Mouse (Mus musculus) midbrain, embryonic 13.5 days (tissue): Measurements from ENCODE around the gene Ssr3. TPM values are rescaled to one million over a fixed set of nuclear protein-coding genes. Genes with fewer than 3 reads are reported as not detected.

Experiments
- ATAC-seq: fragments of 200-750 bp; cut with Nextera tagmentation; 2 replicates; pipeline ENCODE4 v1.8.0; 2017; ENCODE audit warnings: mild to moderate bottlenecking, moderate TSS enrichment, moderate library complexity
- H3K27ac ChIP-seq: fragments of 300-500 bp; sonication (generic); 2 replicates; pipeline ENCODE4 v1.5.1; 2015; ENCODE audit warnings: inconsistent platforms, mild to moderate bottlenecking, moderate library complexity
- H3K27me3 ChIP-seq: fragments of 300-500 bp; sonication (generic); 2 replicates; pipeline ENCODE4 v1.6.1; 2015; ENCODE audit warnings: mild to moderate bottlenecking, inconsistent platforms
- H3K36me3 ChIP-seq: fragments of 300-500 bp; sonication (generic); 2 replicates; pipeline ENCODE4 v1.6.1; 2015; ENCODE audit warnings: mild to moderate bottlenecking, inconsistent platforms
- H3K4me1 ChIP-seq: fragments of 300-500 bp; sonication (generic); replicated peaks from 2 replicates; pipeline ENCODE4 v1.6.1; 2015; ENCODE audit warnings: inconsistent platforms
- H3K4me2 ChIP-seq: fragments of 300-500 bp; sonication (generic); replicated peaks from 2 replicates; pipeline ENCODE4 v1.6.1; 2015; ENCODE audit warnings: moderate library complexity, mild to moderate bottlenecking, inconsistent platforms
- H3K4me3 ChIP-seq: fragments of 300-500 bp; sonication (generic); replicated peaks from 2 replicates; pipeline ENCODE4 v1.5.1; 2015; ENCODE audit warnings: mild to moderate bottlenecking, inconsistent platforms
- H3K9ac ChIP-seq: fragments of 300-500 bp; sonication (generic); replicated peaks from 2 replicates; pipeline ENCODE4 v1.6.1; 2015; ENCODE audit warnings: mild to moderate bottlenecking, inconsistent platforms
- H3K9me3 ChIP-seq: fragments of 300-500 bp; sonication (generic); 2 replicates; pipeline ENCODE4 v1.6.1; 2016; ENCODE audit warnings: mild to moderate bottlenecking, inconsistent platforms
- WGBS: fragments of 180-500 bp; shearing (Covaris S2); methylation state at CpG from one replicate; pipeline ENCODE4 v1.1.7; 2015; 5-methylcytosine and 5-hydroxymethylcytosine counted together
- polyA plus RNA-seq: library from polyadenylated mRNA; unstranded; fragments of >200 nt; fragmentation: Nextera tagmentation; extraction: Ambion mirVana; gene quantifications from 2 replicates; pipeline ENCODE4 v1.2.1, GENCODE M21; 2015

Ssr3 gene
- polyA plus RNA-seq, 1 experiment from 2014 or later, result 171 TPM

GRCm38 (mm10) chr3:65367944-65368343 is 24.5 kb downstream of the Ssr3 start:
- ATAC-seq, result no peak
- Histone ChIP-seq H3K4me1 (no peaks in the 10 kb centered on the region; the same call in 1 of the 2 replicates), H3K27ac (no peak overlapping the region), H3K27me3 (no peaks in the 10 kb centered on the region), H3K4me2 (no peak overlapping the region), H3K9ac (no peak overlapping the region), H3K9me3 (no peaks in the 10 kb centered on the region), H3K36me3 (peaks cover 31% of the 10 kb centered on the region), H3K4me3 (no peak overlapping the region)
- WGBS, result 56% methylated on average over 4 of the region's 4 CpGs

DNA sequence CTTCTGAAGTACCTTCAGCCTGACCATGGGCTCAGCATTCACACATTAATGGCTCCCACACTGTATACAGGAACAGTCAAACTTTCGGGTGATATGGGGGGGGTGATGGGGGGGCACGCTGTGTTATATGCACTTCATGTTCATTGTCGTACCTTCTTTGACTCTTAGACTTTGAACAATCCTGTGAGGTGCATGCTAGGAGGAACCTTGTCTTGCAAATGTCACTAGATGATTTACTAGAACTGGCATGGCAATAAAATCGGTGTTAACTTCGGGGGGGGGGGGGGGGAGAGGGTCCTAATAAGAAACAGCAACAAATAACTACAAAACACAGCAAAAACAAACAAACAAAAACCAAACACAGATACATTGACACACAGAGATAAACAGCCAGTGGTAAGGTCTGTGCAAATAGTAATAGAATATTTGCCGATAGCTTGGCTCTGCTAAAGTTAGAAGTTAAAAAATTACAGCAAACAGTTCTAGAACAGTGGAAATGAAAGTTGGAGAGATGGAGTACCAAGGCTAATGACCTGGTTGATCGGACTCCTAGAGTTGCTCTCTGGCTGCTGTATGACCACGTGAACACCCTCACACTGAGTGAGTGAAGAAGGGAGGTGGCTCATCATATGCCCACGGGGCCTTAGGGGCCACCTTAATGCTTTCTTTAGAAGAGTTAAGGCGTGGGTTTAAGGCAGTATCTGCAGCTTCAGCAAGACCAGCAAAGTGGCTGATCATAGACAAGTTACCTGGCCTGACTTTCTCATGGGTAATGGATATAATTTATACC is 26.3 kb downstream of the Ssr3 start:
- Histone ChIP-seq H3K9ac (no peak overlapping the region), H3K9me3 (no peaks in the 10 kb centered on the region)
- WGBS, result 92% methylated on average over 9 of the region's 10 CpGs

DNA sequence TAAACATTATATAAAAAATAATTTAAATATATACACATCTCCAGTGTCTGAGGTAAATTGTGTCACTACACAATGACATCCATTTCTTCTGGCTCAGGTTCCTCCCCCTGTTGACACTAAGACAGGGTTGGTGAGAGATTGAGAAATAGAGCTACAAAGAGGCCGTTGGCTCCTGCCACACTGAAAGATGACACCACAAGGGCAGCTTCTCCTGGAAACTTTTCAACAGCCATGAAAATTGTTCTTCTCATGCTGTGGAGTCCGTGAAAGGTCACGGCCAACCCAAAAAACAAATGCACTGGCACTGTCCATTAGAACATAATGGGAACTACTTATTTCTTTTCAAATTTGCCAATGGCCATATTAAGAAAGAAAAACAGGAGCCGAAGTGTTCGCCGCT is 27.2 kb downstream of the Ssr3 start:
- ATAC-seq, result no peak
- Histone ChIP-seq H3K4me3 (no peak overlapping the region), H3K4me1 (no peaks in the 10 kb centered on the region; the same call in 1 of the 2 replicates), H3K9ac (no peak overlapping the region), H3K27me3 (no peaks in the 10 kb centered on the region), H3K4me2 (no peak overlapping the region), H3K9me3 (no peaks in the 10 kb centered on the region), H3K36me3 (peaks cover 9% of the 10 kb centered on the region; the same call in 1 of the 2 replicates), H3K27ac (no peak overlapping the region)
- 75% methylated on average over 6 of the region's 6 CpGs for WGBS

More for the DNA sequence above, 26.3 kb downstream of the Ssr3 start:
- H3K36me3 ChIP-seq, result peaks cover 17% of the 10 kb centered on the region
- H3K4me1 ChIP-seq, result no peaks in the 10 kb centered on the region; the same call in 1 of the 2 replicates
- no peak overlapping the region for H3K4me2 ChIP-seq
- H3K27ac ChIP-seq, result no peak overlapping the region
- no peaks in the 10 kb centered on the region for H3K27me3 ChIP-seq
- H3K4me3 ChIP-seq, result no peak overlapping the region
- no peak for ATAC-seq

DNA sequence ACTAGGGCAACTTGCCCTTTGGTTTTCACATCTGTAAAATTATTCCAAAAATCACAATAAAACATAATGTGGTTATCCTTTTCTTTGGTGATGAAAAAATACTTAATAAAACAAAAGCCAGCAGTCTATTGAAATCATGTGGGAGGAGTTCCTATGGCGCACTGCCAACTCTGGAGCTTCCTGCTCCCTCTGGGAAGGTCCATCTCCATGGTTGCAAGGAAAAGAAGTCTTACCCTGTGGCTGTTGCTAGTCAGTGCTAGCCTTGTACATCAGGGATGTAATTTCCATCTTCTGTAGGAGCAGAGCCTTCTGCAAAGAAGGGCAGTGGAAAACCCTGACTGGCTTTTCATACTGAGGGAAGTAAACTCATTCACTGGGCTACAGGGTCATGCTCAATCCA is 29.0 kb downstream of the Ssr3 start:
- H3K27me3 ChIP-seq, result no peaks in the 10 kb centered on the region
- 90% methylated on average over 1 of the region's 1 CpGs for WGBS
- no peaks in the 10 kb centered on the region for H3K9me3 ChIP-seq
- ATAC-seq, result no peak
- H3K36me3 ChIP-seq, result peaks cover 4% of the 10 kb centered on the region; the same call in 1 of the 2 replicates
- no peak overlapping the region for H3K9ac ChIP-seq
- no peak overlapping the region for H3K4me3 ChIP-seq
- H3K4me1 ChIP-seq, result peaks cover under 1% of the 10 kb centered on the region; the same call in 1 of the 2 replicates
- no peak overlapping the region for H3K27ac ChIP-seq
- H3K4me2 ChIP-seq, result no peak overlapping the region

DNA sequence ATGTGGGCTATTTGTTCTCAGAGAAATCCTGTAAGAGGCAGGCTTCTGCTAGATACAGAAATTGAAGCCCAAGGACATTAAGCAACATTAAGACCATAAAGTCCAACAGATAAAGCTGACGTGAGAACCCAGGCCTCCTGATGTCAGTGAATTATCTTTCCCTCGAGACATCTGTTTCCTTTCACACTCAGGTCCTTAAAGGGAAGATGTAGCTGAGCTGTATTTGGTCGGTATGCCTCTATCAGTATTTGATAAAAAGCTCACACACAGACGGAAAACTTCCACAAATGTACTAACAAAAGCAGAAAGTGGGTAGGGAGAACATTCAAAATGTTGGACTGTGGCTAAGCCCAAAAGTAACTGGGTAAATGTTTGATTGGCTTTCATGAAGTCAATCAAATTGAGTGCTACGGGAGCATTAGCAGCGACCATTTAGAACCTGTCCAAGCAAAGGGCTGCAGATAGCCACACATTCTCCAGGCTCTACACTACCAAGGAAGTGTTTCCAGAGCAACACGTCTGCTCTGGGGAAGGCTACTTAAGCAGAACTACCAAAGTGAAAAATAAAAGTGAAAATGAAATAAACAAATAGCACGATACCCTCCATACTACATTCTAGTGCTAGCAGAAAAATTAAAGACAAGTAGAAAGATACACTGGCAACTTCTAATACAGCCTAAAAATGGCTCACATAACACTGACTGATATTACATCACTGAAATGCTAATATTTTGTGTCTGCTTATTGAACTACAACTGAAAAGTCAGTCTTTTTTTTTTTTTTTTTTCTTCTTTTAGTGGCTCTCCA is 32.1 kb downstream of the Ssr3 start:
- WGBS, result 80% methylated on average over 8 of the region's 8 CpGs
- H3K27me3 ChIP-seq, result no peaks in the 10 kb centered on the region

GRCm38 (mm10) chr3:65358841-65359240 is 33.6 kb downstream of the Ssr3 start:
- Histone ChIP-seq H3K4me2 (no peak overlapping the region), H3K4me3 (no peak overlapping the region)
- 55% methylated on average over 2 of the region's 2 CpGs for WGBS

More for the DNA sequence above, 32.1 kb downstream of the Ssr3 start:
- Histone ChIP-seq H3K4me3 (no peak overlapping the region), H3K36me3 (peaks cover 2% of the 10 kb centered on the region; the same call in 1 of the 2 replicates), H3K27ac (no peak overlapping the region), H3K9ac (no peak overlapping the region), H3K4me1 (peaks cover 3% of the 10 kb centered on the region; the same call in 1 of the 2 replicates), H3K4me2 (no peak overlapping the region), H3K9me3 (no peaks in the 10 kb centered on the region)
- ATAC-seq, result no peak

GRCm38 (mm10) chr3:65358275-65358674 is 34.1 kb downstream of the Ssr3 start:
- Histone ChIP-seq H3K9me3 (no peaks in the 10 kb centered on the region), H3K4me1 (peaks cover 3% of the 10 kb centered on the region; the same call in 1 of the 2 replicates), H3K36me3 (peaks cover 2% of the 10 kb centered on the region; the same call in 1 of the 2 replicates), H3K27me3 (no peaks in the 10 kb centered on the region), H3K4me3 (no peak overlapping the region), H3K9ac (no peak overlapping the region), H3K27ac (no peak overlapping the region), H3K4me2 (no peak overlapping the region)
- peak; percentile 75; the same call in 1 of the 2 replicates for ATAC-seq
- WGBS, result 13% methylated on average over 2 of the region's 2 CpGs

More at GRCm38 (mm10) chr3:65358841-65359240, 33.6 kb downstream of the Ssr3 start:
- no peaks in the 10 kb centered on the region for H3K9me3 ChIP-seq
- H3K27me3 ChIP-seq, result no peaks in the 10 kb centered on the region
- H3K9ac ChIP-seq, result no peak overlapping the region
- H3K4me1 ChIP-seq, result peaks cover 3% of the 10 kb centered on the region; the same call in 1 of the 2 replicates
- ATAC-seq, result no peak
- H3K27ac ChIP-seq, result no peak overlapping the region
- H3K36me3 ChIP-seq, result peaks cover 2% of the 10 kb centered on the region; the same call in 1 of the 2 replicates

DNA sequence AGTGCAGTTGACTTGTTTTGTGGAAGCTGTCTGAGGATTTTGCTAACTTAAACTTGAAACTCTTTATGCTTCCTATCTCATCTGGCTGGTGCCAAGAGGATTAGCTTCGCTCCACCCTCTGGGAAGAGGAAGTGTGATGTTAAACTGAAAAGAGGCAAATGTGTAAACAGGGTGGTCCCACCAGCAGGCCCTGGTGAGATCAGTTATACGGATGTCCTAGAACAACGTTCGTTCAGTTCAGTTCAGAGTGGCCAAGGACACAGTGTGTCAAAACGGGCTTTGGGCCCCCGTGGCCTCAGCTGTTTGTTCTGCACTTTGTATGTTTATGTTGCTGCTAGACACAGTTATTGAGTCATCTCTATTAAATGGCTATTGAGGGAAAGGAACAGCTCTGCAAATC is 36.9 kb downstream of the Ssr3 start:
- H3K9me3 ChIP-seq, result no peaks in the 10 kb centered on the region
- no peak for ATAC-seq
- no peak overlapping the region for H3K9ac ChIP-seq
- H3K27me3 ChIP-seq, result no peaks in the 10 kb centered on the region
- no peak overlapping the region for H3K4me2 ChIP-seq
- peaks cover 3% of the 10 kb centered on the region; the same call in 1 of the 2 replicates for H3K4me1 ChIP-seq
- H3K4me3 ChIP-seq, result no peak overlapping the region
- H3K27ac ChIP-seq, result no peak overlapping the region
- no peaks in the 10 kb centered on the region for H3K36me3 ChIP-seq
- WGBS, result 63% methylated on average over 6 of the region's 6 CpGs

- H3K4me1 ChIP-seq, result peaks cover 3% of the 10 kb centered on the region; the same call in 1 of the 2 replicates
- H3K27ac ChIP-seq, result no peak overlapping the region
- no peaks in the 10 kb centered on the region for H3K36me3 ChIP-seq
- no peak overlapping the region for H3K4me3 ChIP-seq
- ATAC-seq, result peak; percentile 31; the same call in 1 of the 2 replicates
- H3K27me3 ChIP-seq, result no peaks in the 10 kb centered on the region
- no peak overlapping the region for H3K9ac ChIP-seq
- no peaks in the 10 kb centered on the region for H3K9me3 ChIP-seq
- 80% methylated on average over 10 of the region's 10 CpGs for WGBS
- H3K4me2 ChIP-seq, result no peak overlapping the region
Measured at GRCm38 (mm10) chr3:65353263-65354037, 39.0 kb downstream of the Ssr3 start.

DNA sequence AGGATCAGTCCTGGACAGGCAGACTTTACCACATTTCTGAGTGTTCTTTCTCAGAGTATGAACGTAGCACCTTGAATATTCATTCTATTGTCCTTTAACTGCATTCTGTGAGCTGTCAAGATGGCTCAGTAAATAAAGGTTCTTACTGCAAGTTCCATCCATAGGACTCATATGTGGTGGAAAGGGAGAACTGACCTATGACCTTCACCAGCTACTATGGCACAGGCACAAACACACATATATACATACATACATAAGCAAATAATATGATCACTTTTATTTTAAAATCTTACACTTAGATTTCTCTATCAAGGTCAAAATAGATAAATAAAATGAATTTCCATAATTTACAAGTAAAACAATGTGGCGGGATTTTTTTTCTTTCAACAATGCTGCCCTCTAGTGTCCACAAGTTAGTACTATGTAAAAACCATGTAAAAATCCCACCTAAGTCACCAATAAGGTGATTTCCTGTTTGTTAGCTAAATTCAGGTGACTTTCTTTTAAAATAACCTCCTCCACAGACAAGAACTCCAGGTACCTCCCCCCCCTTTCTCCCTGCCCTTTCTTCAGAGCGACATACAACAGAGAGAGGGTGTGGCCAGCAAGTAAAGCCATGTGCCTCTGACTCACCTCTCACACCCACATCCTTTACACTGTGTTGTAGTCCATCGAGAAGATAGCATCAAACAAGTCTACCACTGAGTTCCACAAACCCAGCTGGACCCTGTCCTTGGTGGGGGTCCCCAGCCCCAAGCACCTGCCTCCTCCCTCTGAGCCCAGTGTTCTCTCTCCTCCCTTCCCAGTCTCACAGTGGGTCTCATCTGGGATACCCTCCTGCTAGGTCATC is 39.9 kb downstream of the Ssr3 start:
- Histone ChIP-seq H3K27ac (no peak overlapping the region), H3K4me3 (no peak overlapping the region), H3K27me3 (no peaks in the 10 kb centered on the region), H3K9ac (no peak overlapping the region), H3K36me3 (no peaks in the 10 kb centered on the region), H3K4me2 (no peak overlapping the region), H3K9me3 (no peaks in the 10 kb centered on the region), H3K4me1 (no peaks in the 10 kb centered on the region)
- ATAC-seq, result peak; percentile 73
- WGBS, result 47% methylated on average over 4 of the region's 4 CpGs

DNA sequence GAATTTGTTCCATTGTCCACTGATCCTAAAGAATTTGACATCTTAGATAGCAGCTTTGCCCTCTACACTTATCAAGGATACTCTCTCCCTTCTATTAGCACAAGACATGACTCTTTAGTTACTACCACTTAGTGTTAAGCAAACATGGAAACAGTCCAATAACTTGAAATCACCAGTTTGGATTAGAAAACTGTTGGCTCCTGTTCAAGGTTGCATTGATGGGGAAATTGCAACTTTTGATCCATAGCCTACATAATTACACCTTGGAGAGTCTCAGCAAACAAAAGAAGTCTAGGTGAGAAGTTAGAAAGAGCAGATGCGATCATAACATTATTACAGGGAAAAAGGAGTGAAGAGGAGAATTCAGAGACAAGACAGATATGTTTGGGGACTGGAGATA is 46.2 kb downstream of the Ssr3 start:
- ATAC-seq, result no peak
- Histone ChIP-seq H3K9me3 (no peaks in the 10 kb centered on the region), H3K9ac (no peak overlapping the region), H3K4me1 (no peaks in the 10 kb centered on the region), H3K4me3 (no peak overlapping the region), H3K27ac (no peak overlapping the region), H3K4me2 (no peak overlapping the region), H3K27me3 (no peaks in the 10 kb centered on the region), H3K36me3 (no peaks in the 10 kb centered on the region)
- 87% methylated on average over 1 of the region's 1 CpGs for WGBS
